Mouse (Mus musculus): ENCODE data around the gene Vps13a. TPM values are rescaled to one million over a fixed set of nuclear protein-coding genes. Genes with fewer than 3 reads are reported as not detected.

The Vps13a gene
- polyA plus RNA-seq, 1 experiment from 2014 or later: 8.9 TPM

- no peaks in the 10 kb centered on the region for H3K9me3 ChIP-seq (replicated peaks)
- H3K4me2 ChIP-seq (replicated peaks): no peak overlapping the region
- H3K4me1 ChIP-seq: peaks cover 9% of the 10 kb centered on the region
- 63% methylated on average over 7 of the region's 7 CpGs for WGBS
- H3K27me3 ChIP-seq: no peaks in the 10 kb centered on the region
- H3K9ac ChIP-seq: no peak overlapping the region
- H3K36me3 ChIP-seq: no peaks in the 10 kb centered on the region
- H3K4me3 ChIP-seq (replicated peaks): no peak overlapping the region
- ATAC-seq (ENCODE audit: insufficient number of reproducible peaks, low FRiP score, low TSS enrichment, low read depth): no peak
- H3K27ac ChIP-seq (replicated peaks): no peak overlapping the region
These were observed 201.0 kb downstream of the Vps13a start for GRCm38 (mm10) chr19:16579656-16580260.

GRCm38 (mm10) chr19:16576790-16577189 lies 203.9 kb downstream of the Vps13a start:
- ATAC-seq (ENCODE audit: insufficient number of reproducible peaks, low FRiP score, low TSS enrichment, low read depth): no peak
- Histone ChIP-seq H3K4me2 (replicated peaks) (no peak overlapping the region), H3K4me3 (replicated peaks) (no peak overlapping the region), H3K9me3 (replicated peaks) (no peaks in the 10 kb centered on the region), H3K27me3 (no peaks in the 10 kb centered on the region), H3K4me1 (no peaks in the 10 kb centered on the region), H3K9ac (no peak overlapping the region), H3K36me3 (no peaks in the 10 kb centered on the region), H3K27ac (replicated peaks) (no peak overlapping the region)
- WGBS: 79% methylated on average over 6 of the region's 6 CpGs

Other genes starting within 250 kb of the Vps13a start
- 0.15 and 0.18 TPM in 2 replicates for gene Foxb2, start 92.9 kb upstream of the Vps13a start, polyA plus RNA-seq (2015; fragmentation: Nextera tagmentation; extraction: Ambion mirVana)
- 4.0 and 4.6 TPM in 2 replicates for gene Prune2, start 175.2 kb upstream of the Vps13a start, polyA plus RNA-seq (2015; fragmentation: Nextera tagmentation; extraction: Ambion mirVana)

Data from embryonic facial prominence, embryonic 15.5 days (tissue).